23 mouse cellular contexts compared by ENCODE assay signal in genomic region chr2:35079166-35079565, GRCm38 (mm10). TPM values are rescaled to one million over a fixed set of nuclear protein-coding genes. Genes with fewer than 3 reads are reported as not detected.
A peak's percentile ranks its signal among the peaks of the same experiment; 100 is the strongest.
DNase-seq lines count a peak whose midpoint lies in the region; ATAC-seq lines count a peak whose summit lies in the region.
"Had no signal": no experiment of that assay in that cellular context is flagged by ENCODE, and none has a peak within 500 bp of the region (broad histone marks: within the 10 kb centered on the region; RNA-seq: fewer than 3 reads in every experiment).

No protein-coding gene starts in this region.

- DNase-seq in midbrain, embryonic 11.5 days (ENCODE audit: low spot score, missing footprints), result peak; percentile 54
- peak; percentile 71 for DNase-seq in adipocyte (ENCODE audit: low spot score)
- DNase-seq in heart, adult 18-20 months, result no peak
- DNase-seq: adrenal gland, adult 2 months; adrenal gland, adult 8-10 months; adrenal gland, postnatal 10 days; adrenal gland, postnatal 14 days; adrenal gland, postnatal 25 days; adrenal gland, postnatal 36 days; B cell, adult 2 months; cerebellum, adult 11 months; cerebellum, adult 11-12 months; cerebellum, adult 18-20 months; cerebellum, adult 2 months had no signal

- no peaks in the 10 kb centered on the region for H3K4me1 ChIP-seq in midbrain, embryonic 11.5 days (ENCODE audit: control insufficient read depth, insufficient read depth, low read length)
- H3K4me1 ChIP-seq in midbrain, embryonic 15.5 days, result no peaks in the 10 kb centered on the region

- 72% methylated on average over 6 of the region's 6 CpGs for WGBS in midbrain, embryonic 11.5 days
- 74% methylated on average over 6 of the region's 6 CpGs for WGBS in midbrain, embryonic 15.5 days

- no peak overlapping the region for H3K4me3 ChIP-seq in midbrain, embryonic 11.5 days (ENCODE audit: low read depth, low read length)
- no peak overlapping the region for H3K4me3 ChIP-seq in midbrain, embryonic 15.5 days

- no peak overlapping the region for H3K4me2 ChIP-seq in midbrain, embryonic 11.5 days
- H3K4me2 ChIP-seq in midbrain, embryonic 15.5 days, result no peak overlapping the region

- no peak overlapping the region for H3K9ac ChIP-seq in midbrain, embryonic 11.5 days (ENCODE audit: low read length)
- no peak overlapping the region for H3K9ac ChIP-seq in midbrain, embryonic 15.5 days

- no peaks in the 10 kb centered on the region for H3K27me3 ChIP-seq in midbrain, embryonic 11.5 days (ENCODE audit: control insufficient read depth, insufficient read depth, low read length)
- H3K27me3 ChIP-seq in midbrain, embryonic 15.5 days (replicated peaks), result no peaks in the 10 kb centered on the region
- H3K27me3 ChIP-seq: CH12.LX had no signal

- H3K36me3 ChIP-seq in midbrain, embryonic 11.5 days (ENCODE audit: control insufficient read depth, insufficient read depth, low read length), result no peaks in the 10 kb centered on the region
- no peaks in the 10 kb centered on the region for H3K36me3 ChIP-seq in midbrain, embryonic 15.5 days (replicated peaks)
- H3K36me3 ChIP-seq: G1E had no signal

- no peak for ATAC-seq in midbrain, embryonic 11.5 days (ENCODE audit: low FRiP score)
- no peak for ATAC-seq in midbrain, embryonic 15.5 days (replicated peaks)
- ATAC-seq: activated CD4-positive, CD25-positive, alpha-beta regulatory T cell, adult 4 months; CD4-positive, CD25-positive, alpha-beta regulatory T cell, adult 4 months; Patski had no signal

- no peak overlapping the region for H3K27ac ChIP-seq in midbrain, embryonic 11.5 days (ENCODE audit: low read depth, low read length)
- no peak overlapping the region for H3K27ac ChIP-seq in midbrain, embryonic 15.5 days

- no peaks in the 10 kb centered on the region for H3K9me3 ChIP-seq in midbrain, embryonic 11.5 days (ENCODE audit: control insufficient read depth, low read length)
- no peaks in the 10 kb centered on the region for H3K9me3 ChIP-seq in midbrain, embryonic 15.5 days
- H3K9me3 ChIP-seq: G1E had no signal

RNA-seq across cellular contexts. Expression of gene Hc, which starts 17.9 kb away (rescaled TPM):
- polyA plus RNA-seq in midbrain, embryonic 11.5 days (2014; fragmentation: Nextera tagmentation; extraction: Ambion mirVana), result 0.26 and 0.57 TPM in 2 replicates
- 1.1 and 1.2 TPM in 2 replicates for polyA plus RNA-seq in midbrain, embryonic 15.5 days (2015; fragmentation: Nextera tagmentation; extraction: Ambion mirVana)
- not detected for total RNA-seq in heart, adult 18-20 months (2021)
- total RNA-seq: adrenal gland, adult 18-20 months; adrenal gland, postnatal 25 days; MEL had no signal
- polyA plus RNA-seq: G1E, Patski had no signal

RNA-seq across cellular contexts. Expression of gene AI182371, which starts 22.2 kb away (rescaled TPM):
- polyA plus RNA-seq in midbrain, embryonic 11.5 days (2014; fragmentation: Nextera tagmentation; extraction: Ambion mirVana), result not detected in 2 replicates
- polyA plus RNA-seq in midbrain, embryonic 15.5 days (2015; fragmentation: Nextera tagmentation; extraction: Ambion mirVana), result 0.32 and 0.74 TPM in 2 replicates
- total RNA-seq in heart, adult 18-20 months (2021), result not detected
- polyA plus RNA-seq: adrenal gland, adult 2 months; C2C12 had no signal

RNA-seq across cellular contexts. Expression of gene Cntrl, which starts 30.1 kb away (rescaled TPM):
- polyA plus RNA-seq in midbrain, embryonic 11.5 days (2014; fragmentation: Nextera tagmentation; extraction: Ambion mirVana), result 32.8 and 36.6 TPM in 2 replicates
- 10.5 and 10.8 TPM in 2 replicates for polyA plus RNA-seq in midbrain, embryonic 15.5 days (2015; fragmentation: Nextera tagmentation; extraction: Ambion mirVana)
- 1 to 10 TPM; 3.7 to 5.2 TPM for total RNA-seq in heart, adult 18-20 months (2021)

Comparison
In these comparisons a context has a peak if more than half of its experiments do, and no peak if none do; other contexts are left out.
1. DNase-seq: peak in midbrain, embryonic 11.5 days (single experiment) and adipocyte (single experiment); none in heart, adult 18-20 months (0 of 2).